Mouse (Mus musculus) kidney, postnatal 4 days (tissue): ENCODE measurements around the gene Acbd7.

Experiments
- DNase-seq, 2 experiments: peaks; one replicate each; pipeline ENCODE4 v3.0.0; 2021; ENCODE audit warnings: mixed read lengths in 2 of 2

Acbd7 gene

GRCm38 (mm10) chr2:3335611-3336301 is at the start of gene Acbd7:
Acbd7 (plus strand) TSS chr2:3336168.
- peak; percentile 70 to 78 for DNase-seq

DNA sequence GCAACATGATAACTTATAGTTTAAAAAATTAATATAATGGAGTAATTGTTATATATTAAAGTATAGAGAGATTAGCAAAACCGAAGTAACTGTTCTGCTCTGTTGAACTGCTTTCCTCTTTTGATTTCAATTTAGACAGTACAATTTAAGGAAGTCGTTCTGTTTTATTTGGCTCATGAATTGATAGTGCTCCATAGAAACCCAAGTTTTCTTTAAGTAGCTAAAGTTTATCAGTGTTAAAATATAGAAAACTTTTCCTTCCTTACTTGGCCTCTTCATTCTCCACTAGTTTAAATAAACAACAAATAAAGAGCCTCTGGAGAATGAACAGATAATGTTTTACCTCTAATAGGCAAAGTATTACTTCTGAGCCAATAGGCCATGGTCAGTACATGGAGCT is 49.7 kb upstream of the Acbd7 start:
- no peak for DNase-seq

DNA sequence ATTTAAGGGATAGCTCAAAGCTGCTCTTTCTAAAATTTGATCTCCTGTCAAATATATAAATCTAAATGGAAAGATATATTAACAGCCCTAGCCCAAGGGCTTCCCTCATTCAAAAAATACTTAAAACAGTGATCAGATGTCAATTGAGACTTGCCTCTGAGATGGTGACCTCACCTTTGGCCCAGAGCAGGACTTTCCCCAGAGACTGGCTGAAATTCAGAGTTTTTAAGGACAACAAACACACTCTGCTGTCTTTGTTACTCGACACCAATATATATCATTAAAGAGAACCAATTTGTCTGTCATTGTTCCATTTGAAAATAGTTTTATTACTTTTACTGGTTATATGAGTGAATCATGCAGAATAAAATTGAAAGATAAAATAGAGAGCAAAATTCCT is 46.4 kb upstream of the Acbd7 start:
- DNase-seq: no peak

DNA sequence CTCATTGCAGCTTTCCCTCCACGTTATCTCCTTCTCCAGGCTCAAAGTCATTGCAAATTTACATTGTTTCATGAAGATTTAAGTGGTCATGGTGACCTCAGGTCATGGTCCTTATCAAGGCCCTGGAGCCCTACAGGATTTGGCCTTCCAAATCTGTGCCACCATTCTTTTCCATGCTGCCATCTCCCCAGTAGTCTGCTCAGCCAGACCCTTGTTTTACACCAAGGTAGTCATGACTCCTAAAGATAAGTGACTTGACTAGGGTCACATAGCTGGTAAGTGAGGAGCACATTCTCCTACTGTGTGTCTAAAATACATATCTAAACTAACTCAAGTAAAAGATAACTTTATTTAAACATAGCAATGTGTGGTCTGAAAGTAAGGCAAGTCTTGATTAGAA is 43.8 kb upstream of the Acbd7 start:
- DNase-seq: no peak

GRCm38 (mm10) chr2:3295826-3296225 is 40.1 kb upstream of the Acbd7 start:
- no peak for DNase-seq

DNA sequence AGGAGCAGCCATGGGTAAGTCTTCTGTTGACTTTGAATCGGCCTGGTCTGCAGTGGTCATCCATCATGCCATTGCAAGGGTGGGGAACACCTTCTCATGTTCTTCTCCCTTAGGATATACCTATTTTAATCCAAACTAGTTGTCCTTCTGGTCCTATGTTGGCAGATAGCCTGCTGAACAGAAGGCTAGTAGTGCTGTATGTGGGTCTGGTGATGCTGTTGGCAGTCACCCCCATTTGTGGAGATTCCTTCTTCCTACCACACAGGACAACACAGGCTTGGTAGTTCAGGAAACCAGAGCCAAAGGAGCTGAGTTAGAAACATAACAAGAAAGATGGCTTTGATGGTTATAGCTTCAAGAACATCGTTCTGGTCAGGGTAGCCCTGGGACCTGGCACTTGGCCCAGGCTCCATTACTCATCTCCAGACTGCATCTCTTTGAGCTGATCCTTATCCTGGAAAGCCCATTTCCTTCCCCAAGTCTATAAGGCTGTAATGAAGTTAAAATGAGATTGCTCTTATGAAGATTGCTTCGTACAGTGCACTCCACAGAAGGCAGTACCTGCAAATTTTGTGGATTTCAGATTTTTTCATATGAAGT is 30.4 kb upstream of the Acbd7 start:
- DNase-seq: peak; percentile 69 to 71

DNA sequence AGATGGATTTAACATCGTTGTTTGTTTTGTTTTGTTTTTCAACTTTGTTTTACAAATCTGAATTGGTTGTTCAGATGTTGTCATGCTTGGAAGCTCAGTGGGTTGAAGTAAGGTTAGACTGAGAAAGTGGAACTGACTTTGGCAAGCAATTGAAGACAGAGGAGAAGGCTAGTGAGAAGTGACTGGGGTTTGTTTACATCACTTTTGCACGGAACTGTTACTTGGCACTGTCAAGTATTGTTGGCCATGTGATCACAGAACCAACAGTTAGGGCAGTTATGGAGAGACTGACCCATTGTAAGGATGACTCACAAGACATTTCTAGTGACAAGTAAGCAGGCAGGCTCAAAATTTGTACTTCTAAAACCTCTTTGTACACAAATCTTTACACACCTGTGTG is 12.8 kb upstream of the Acbd7 start:
- no peak for DNase-seq

DNA sequence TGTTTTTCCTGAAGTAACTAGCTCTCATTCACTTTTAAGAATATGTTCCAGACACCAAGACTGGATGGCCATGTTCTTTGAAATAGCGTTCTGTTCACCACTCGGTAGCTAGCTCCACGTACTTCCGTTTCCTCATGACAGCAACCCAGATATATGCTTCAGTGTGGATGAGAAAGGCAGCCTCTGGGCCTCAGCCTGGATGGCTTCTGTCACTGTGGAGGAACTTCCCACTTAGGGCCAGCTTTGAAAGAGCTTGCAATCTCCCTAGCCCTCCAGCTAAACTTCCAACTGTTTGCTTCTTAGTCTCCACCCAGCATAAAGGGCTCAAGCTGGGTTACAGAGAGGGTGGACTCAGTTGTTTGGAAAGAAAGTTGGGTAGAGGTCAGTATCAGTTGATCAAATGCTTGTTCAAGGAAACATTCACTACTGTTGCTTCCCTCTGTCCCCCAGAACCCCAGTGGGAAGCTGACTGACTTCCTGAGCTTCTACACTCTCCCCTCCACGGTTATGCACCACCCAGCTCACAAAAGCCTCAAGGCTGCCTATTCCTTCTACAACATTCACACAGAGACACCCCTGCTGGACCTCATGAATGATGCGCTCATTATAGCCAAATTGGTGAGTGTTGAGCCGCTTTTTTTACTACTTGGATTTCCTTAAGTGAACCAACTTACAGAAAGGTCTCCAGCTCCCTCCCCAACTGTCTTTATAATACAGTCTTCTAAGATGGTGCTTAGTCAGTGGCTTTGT is 11.4 kb upstream of the Acbd7 start:
- DNase-seq: no peak

- peak in 1 of 2 experiments; percentile 8 for DNase-seq
These were observed 9.4 kb upstream of the Acbd7 start for GRCm38 (mm10) chr2:3326547-3326946.

DNA sequence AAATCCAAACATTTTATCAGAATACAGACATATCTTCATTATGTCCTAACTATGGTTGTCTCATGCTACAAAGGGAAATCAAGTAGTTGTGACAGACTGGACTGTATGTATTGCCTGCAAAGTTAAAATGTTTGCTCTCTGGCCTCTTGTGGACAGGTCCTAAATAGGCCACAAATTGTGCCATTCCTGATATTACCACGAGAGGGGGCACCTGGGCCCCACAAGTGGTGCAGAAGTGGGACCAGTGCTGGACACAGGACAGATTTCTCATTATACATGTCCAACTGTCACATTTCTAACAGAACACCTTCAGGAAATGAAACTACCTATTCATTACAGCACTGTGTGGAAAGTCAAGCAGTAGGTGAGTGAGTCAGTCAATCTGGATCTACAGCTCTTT is 8.6 kb upstream of the Acbd7 start:
- DNase-seq: peak; percentile 74 to 78

GRCm38 (mm10) chr2:3331071-3331703 is 4.8 kb upstream of the Acbd7 start:
- DNase-seq: no peak

DNA sequence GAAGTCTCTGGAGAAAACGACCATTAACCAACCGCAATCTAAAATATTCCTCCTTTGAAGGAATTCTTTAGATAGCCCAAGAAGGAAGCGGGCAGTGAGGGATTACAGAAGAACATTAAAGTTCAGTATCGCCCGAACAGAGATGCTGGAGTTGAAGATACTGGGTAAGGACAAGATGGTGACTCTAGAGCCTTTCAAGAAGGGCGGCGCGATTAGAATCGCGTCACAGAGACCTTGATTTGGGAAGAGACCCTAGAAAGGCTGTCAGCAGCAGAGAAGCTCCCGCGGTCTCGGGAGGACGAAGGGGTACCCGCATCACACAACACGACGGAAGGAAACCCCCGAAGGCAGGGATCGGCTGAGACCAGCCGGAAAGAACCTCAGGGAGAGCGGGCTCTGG is 3.9 kb upstream of the Acbd7 start:
- no peak for DNase-seq

- peak; percentile 97 to 98 for DNase-seq
These were observed 3.3 kb upstream of the Acbd7 start, which contains the start of gene Rpp38 for GRCm38 (mm10) chr2:3332484-3333242. Rpp38 (minus strand) TSS chr2:3332643.

DNA sequence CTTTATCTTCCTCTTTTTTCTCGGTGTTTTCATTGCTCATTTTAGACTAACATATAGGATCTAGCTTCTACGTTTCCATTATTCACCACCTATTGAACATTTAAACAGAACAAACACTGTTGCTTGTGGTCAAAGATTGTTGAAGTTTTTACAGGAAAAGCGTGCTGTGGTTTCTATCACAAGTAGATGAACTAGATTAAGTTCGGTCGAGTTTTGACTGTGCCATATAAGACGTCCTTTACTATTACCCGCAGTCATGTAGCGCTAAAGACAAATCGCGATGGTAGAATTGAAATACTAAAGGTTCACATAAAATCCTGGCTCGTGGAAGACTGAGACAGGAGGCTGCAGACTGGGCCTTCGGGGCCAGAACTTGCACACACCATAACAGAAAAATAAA is 2.2 kb upstream of the Acbd7 start:
- no peak for DNase-seq

- DNase-seq: no peak
These were observed 12.5 kb downstream of the Acbd7 start for GRCm38 (mm10) chr2:3348422-3348821.

GRCm38 (mm10) chr2:3348919-3349318 is 13.0 kb downstream of the Acbd7 start:
- peak in 1 of 2 experiments; percentile 9 for DNase-seq

DNA sequence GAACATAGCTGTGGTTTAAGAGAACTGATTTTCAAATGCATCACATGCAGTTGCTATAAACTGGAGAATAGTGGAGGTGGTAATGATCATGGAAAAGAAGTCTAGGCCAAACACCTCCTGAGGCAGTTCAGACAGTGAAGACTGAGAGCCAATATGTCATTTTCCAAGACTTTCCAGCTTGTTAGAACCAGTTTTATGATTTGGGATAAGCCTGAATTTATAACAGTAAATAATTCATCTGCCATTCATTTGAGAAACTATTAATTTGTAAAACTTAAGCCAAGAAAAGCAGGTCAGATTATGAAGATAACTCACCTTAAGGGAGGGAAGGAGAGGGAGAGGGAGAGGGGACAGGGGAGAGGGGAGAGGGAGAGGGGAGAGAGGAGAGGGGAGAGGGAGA is 17.2 kb downstream of the Acbd7 start:
- DNase-seq: no peak

- no peak for DNase-seq
These were observed 19.8 kb downstream of the Acbd7 start for GRCm38 (mm10) chr2:3355793-3356192.

DNA sequence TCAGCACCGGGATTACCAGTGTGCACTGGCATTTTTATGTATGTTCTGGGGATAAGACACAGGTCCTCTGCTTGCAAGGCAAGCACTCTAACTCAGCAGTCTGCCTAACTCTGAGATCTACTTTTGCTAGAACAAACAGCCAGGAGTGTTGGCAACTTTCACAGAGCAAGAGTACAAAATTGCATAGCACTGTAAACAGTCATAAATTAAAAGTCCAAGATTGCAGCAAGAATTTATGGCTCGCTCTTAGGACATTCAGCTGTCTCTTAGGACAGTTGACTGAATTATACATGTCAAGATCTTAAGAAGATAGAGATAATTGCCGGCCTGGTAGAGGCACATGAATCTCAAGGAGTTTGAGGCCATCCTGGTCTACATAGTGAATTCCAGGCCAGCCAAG is 20.3 kb downstream of the Acbd7 start:
- DNase-seq: no peak

DNA sequence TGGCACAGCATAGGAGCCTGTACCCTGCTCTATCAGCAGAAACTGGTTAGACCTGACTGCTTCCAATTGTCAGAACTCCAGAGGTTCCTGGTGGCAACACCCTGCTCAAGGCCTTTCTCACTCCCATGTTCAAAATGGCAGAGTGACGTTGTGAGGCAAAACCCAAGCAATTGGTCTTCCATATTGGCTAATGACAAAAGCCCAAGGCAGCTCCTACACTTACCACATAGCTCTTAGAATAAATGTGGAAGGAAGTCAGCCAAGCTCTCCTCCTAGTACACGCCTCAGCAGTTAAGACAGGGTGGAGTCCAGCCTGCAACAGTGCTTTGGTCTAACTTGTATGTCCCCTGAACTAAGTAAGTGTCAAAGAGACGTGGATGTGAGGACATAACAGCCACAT is 21.9 kb downstream of the Acbd7 start:
- no peak for DNase-seq

DNA sequence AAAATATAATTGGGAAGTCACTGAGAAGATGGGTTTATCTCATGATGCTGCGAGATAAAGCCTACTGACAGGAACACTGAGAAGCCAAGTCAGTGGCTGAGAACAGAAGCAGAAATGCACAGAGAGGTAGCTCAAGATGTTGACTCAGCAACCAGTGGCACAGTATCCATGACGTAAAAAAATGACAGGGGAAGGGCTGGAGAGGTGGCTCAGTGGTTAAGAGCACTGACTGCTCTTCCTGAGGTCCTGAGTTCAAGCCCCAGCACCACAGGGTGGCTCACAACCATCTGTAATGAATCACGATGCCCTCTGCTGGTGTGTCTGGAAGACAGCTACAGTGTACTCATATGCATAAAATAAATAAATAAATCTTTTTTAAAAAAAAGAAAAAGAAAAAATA is 25.1 kb downstream of the Acbd7 start:
- no peak for DNase-seq

GRCm38 (mm10) chr2:3365127-3365526 is 29.2 kb downstream of the Acbd7 start:
- no peak for DNase-seq
